Mouse (Mus musculus): ENCODE measurements around the gene Spink8. TPM values are rescaled to one million over a fixed set of nuclear protein-coding genes. Genes with fewer than 3 reads are reported as not detected.

The Spink8 gene
- total and polyA plus RNA-seq, 3 experiments, result not detected

GRCm38 (mm10) chr9:109806695-109807293 is 5.3 kb upstream of the Spink8 start:
- TF ChIP-seq MYB (IDR thresholded peaks at IDR 0.05; ENCODE audit: low read depth, low read length) (no peak), POLR2AphosphoS5 (IDR thresholded peaks at IDR 0.05; ENCODE audit: borderline replicate concordance, low read depth, low read length) (no peak)
- Histone ChIP-seq H3K27me3 (ENCODE audit: control insufficient read depth in 1 of 2, insufficient read depth in 2 of 2, low read length in 2 of 2) (no peaks in the 10 kb centered on the region), H3K9ac (ENCODE audit: control insufficient read depth, low read depth, low read length, poor library complexity, severe bottlenecking) (no peak overlapping the region), H3K36me3 (ENCODE audit: control insufficient read depth in 1 of 2, insufficient read depth in 2 of 2, low read length in 2 of 2) (no peaks in the 10 kb centered on the region), H3K27ac (ENCODE audit: control insufficient read depth, low read depth, low read length) (no peak overlapping the region), H3K79me2 (ENCODE audit: control insufficient read depth, insufficient read depth, low read length, poor library complexity) (no peaks in the 10 kb centered on the region), H3K9me3 (replicated peaks; ENCODE audit: insufficient read depth, low read length) (no peaks in the 10 kb centered on the region), H3K4me3 (ENCODE audit: control insufficient read depth in 1 of 2, insufficient read depth in 1 of 2, low read depth in 2 of 2, low read length in 2 of 2) (no peak overlapping the region), H3K4me1 (ENCODE audit: control insufficient read depth in 1 of 2, insufficient read depth in 2 of 2, low read length in 2 of 2) (no peaks in the 10 kb centered on the region)
- no peak for DNase-seq (ENCODE audit: low read depth, low spot score)

- H3K27me3 ChIP-seq (ENCODE audit: control insufficient read depth in 1 of 2, insufficient read depth in 2 of 2, low read length in 2 of 2), result no peaks in the 10 kb centered on the region
- no peaks in the 10 kb centered on the region for H3K4me1 ChIP-seq (ENCODE audit: control insufficient read depth in 1 of 2, insufficient read depth in 2 of 2, low read length in 2 of 2)
- no peaks in the 10 kb centered on the region for H3K9me3 ChIP-seq (replicated peaks; ENCODE audit: insufficient read depth, low read length)
- H3K9ac ChIP-seq (ENCODE audit: control insufficient read depth, low read depth, low read length, poor library complexity, severe bottlenecking), result no peak overlapping the region
- no peak overlapping the region for H3K4me3 ChIP-seq (ENCODE audit: control insufficient read depth in 1 of 2, insufficient read depth in 1 of 2, low read depth in 2 of 2, low read length in 2 of 2)
- H3K36me3 ChIP-seq (ENCODE audit: control insufficient read depth in 1 of 2, insufficient read depth in 2 of 2, low read length in 2 of 2), result no peaks in the 10 kb centered on the region
- H3K79me2 ChIP-seq (ENCODE audit: control insufficient read depth, insufficient read depth, low read length, poor library complexity), result no peaks in the 10 kb centered on the region
- no peak for TF ChIP-seq JUND (IDR thresholded peaks at IDR 0.05; ENCODE audit: low read depth, low read length)
- no peak for TF ChIP-seq POLR2AphosphoS2 (IDR thresholded peaks at IDR 0.05; ENCODE audit: low read length)
- no peak for TF ChIP-seq MXI1 (IDR thresholded peaks at IDR 0.05; ENCODE audit: low read depth, low read length)
- TF ChIP-seq E2F4 (IDR thresholded peaks at IDR 0.05; ENCODE audit: borderline replicate concordance, low read depth, low read length), result no peak
- TF ChIP-seq CHD1 (IDR thresholded peaks at IDR 0.05; ENCODE audit: low read depth, low read length), result no peak
- TF ChIP-seq MEF2A (IDR thresholded peaks at IDR 0.05; ENCODE audit: extremely low read depth, insufficient replicate concordance, low read depth, low read length, poor library complexity, severe bottlenecking), result no peak
- no peak for TF ChIP-seq NELFE (IDR thresholded peaks at IDR 0.05; ENCODE audit: low read depth, low read length)
- no peak for TF ChIP-seq BHLHE40 (IDR thresholded peaks at IDR 0.05; ENCODE audit: borderline replicate concordance, low read depth, low read length)
- no peak for DNase-seq (ENCODE audit: low read depth, low spot score)
- H3K27ac ChIP-seq (ENCODE audit: control insufficient read depth, low read depth, low read length), result no peak overlapping the region
These were observed 4.2 kb upstream of the Spink8 start for GRCm38 (mm10) chr9:109807898-109808297.

- no peaks in the 10 kb centered on the region for H3K79me2 ChIP-seq (ENCODE audit: control insufficient read depth, insufficient read depth, low read length, poor library complexity)
- H3K9ac ChIP-seq (ENCODE audit: control insufficient read depth, low read depth, low read length, poor library complexity, severe bottlenecking), result no peak overlapping the region
- H3K36me3 ChIP-seq (ENCODE audit: control insufficient read depth in 1 of 2, insufficient read depth in 2 of 2, low read length in 2 of 2), result no peaks in the 10 kb centered on the region
- H3K27me3 ChIP-seq (ENCODE audit: control insufficient read depth in 1 of 2, insufficient read depth in 2 of 2, low read length in 2 of 2), result no peaks in the 10 kb centered on the region
- H3K4me1 ChIP-seq (ENCODE audit: control insufficient read depth in 1 of 2, insufficient read depth in 2 of 2, low read length in 2 of 2), result no peaks in the 10 kb centered on the region
- no peak overlapping the region for H3K4me3 ChIP-seq (ENCODE audit: control insufficient read depth in 1 of 2, insufficient read depth in 1 of 2, low read depth in 2 of 2, low read length in 2 of 2)
- no peaks in the 10 kb centered on the region for H3K9me3 ChIP-seq (replicated peaks; ENCODE audit: insufficient read depth, low read length)
- no peak overlapping the region for H3K27ac ChIP-seq (ENCODE audit: control insufficient read depth, low read depth, low read length)
- DNase-seq (ENCODE audit: low read depth, low spot score), result no peak
- TF ChIP-seq MYB (IDR thresholded peaks at IDR 0.05; ENCODE audit: low read depth, low read length), result no peak
- TF ChIP-seq ZNF384 (IDR thresholded peaks at IDR 0.05; ENCODE audit: low read depth, low read length), result no peak
- no peak for TF ChIP-seq MEF2A (IDR thresholded peaks at IDR 0.05; ENCODE audit: extremely low read depth, insufficient replicate concordance, low read depth, low read length, poor library complexity, severe bottlenecking)
- TF ChIP-seq GATA1 (IDR thresholded peaks at IDR 0.05; ENCODE audit: low read depth, low read length), result no peak
- no peak for TF ChIP-seq MAX (IDR thresholded peaks at IDR 0.05; ENCODE audit: low read length)
- TF ChIP-seq GABPA (IDR thresholded peaks at IDR 0.05; ENCODE audit: low read depth, low read length), result no peak
- TF ChIP-seq TBP (IDR thresholded peaks at IDR 0.05; ENCODE audit: low read depth, low read length), result no peak
- no peak for TF ChIP-seq MXI1 (IDR thresholded peaks at IDR 0.05; ENCODE audit: low read depth, low read length)
- no peak for TF ChIP-seq CHD1 (IDR thresholded peaks at IDR 0.05; ENCODE audit: low read depth, low read length)
- no peak for TF ChIP-seq CTCF (IDR thresholded peaks at IDR 0.05 in 2 of 3, conservative IDR thresholded peaks at IDR 0.05 in 1 of 3; ENCODE audit: control insufficient read depth in 1 of 3, insufficient read depth in 1 of 3, low read depth in 2 of 3, low read length in 3 of 3, poor library complexity in 1 of 3, severe bottlenecking in 1 of 3)
- no peak for TF ChIP-seq RCOR1 (IDR thresholded peaks at IDR 0.05; ENCODE audit: low read depth, low read length)
- no peak for TF ChIP-seq ELF1 (IDR thresholded peaks at IDR 0.05; ENCODE audit: low read depth, low read length)
- TF ChIP-seq MAZ (IDR thresholded peaks at IDR 0.05; ENCODE audit: low read depth, low read length), result no peak
- no peak for TF ChIP-seq POLR2AphosphoS2 (IDR thresholded peaks at IDR 0.05; ENCODE audit: low read length)
- TF ChIP-seq KAT2A (conservative IDR thresholded peaks at IDR 0.05; ENCODE audit: low read depth, low read length), result no peak
- no peak for TF ChIP-seq MYC (IDR thresholded peaks at IDR 0.05; ENCODE audit: low read depth, low read length)
- no peak for TF ChIP-seq MAFK (IDR thresholded peaks at IDR 0.05; ENCODE audit: borderline replicate concordance, low read depth, low read length)
These were observed 1.3 kb downstream of the Spink8 start for GRCm38 (mm10) chr9:109813424-109813823.

Measured in MEL (cell line).